ENCODE assay signal across 11 mouse cellular contexts in genomic region chr10:73552831-73553230, GRCm38 (mm10).
DNase-seq lines count a peak whose midpoint lies in the region; ATAC-seq and TF ChIP-seq lines count a peak whose summit lies in the region.
"Had no signal": no experiment of that assay in that cellular context is flagged by ENCODE, and none has a peak within 500 bp of the region (broad histone marks: within the 10 kb centered on the region; RNA-seq: fewer than 3 reads in every experiment).

No protein-coding gene starts in this region.

- H3K9me3 ChIP-seq in midbrain, embryonic 10.5 days (replicated peaks) = no peaks in the 10 kb centered on the region
- no peaks in the 10 kb centered on the region for H3K9me3 ChIP-seq in midbrain, embryonic 13.5 days

- no peak overlapping the region for H3K4me2 ChIP-seq in midbrain, embryonic 13.5 days (replicated peaks)

- no peak for ATAC-seq in midbrain, embryonic 13.5 days

- H3K9ac ChIP-seq in midbrain, embryonic 13.5 days (replicated peaks) = no peak overlapping the region

- no peak overlapping the region for H3K4me3 ChIP-seq in midbrain, embryonic 10.5 days
- no peak overlapping the region for H3K4me3 ChIP-seq in midbrain, embryonic 13.5 days (replicated peaks)

- H3K4me1 ChIP-seq in midbrain, embryonic 10.5 days = no peaks in the 10 kb centered on the region
- no peaks in the 10 kb centered on the region for H3K4me1 ChIP-seq in midbrain, embryonic 13.5 days (replicated peaks)

- peak; percentile 4 for DNase-seq in embryo, embryonic 11 days
- no peak for DNase-seq in embryo, embryonic 10 days (ENCODE audit: low spot score)
- DNase-seq in midbrain, embryonic 10.5 days (ENCODE audit: low spot score) = peak; percentile 12
- DNase-seq in brain, embryonic 14.5 days (ENCODE audit: low read depth) = peak; percentile 16
- DNase-seq in right cerebral cortex, adult 2 months (ENCODE audit: low spot score in 2 of 2) = peak; percentile 20 to 48
- no peak for DNase-seq in urinary bladder, postnatal 36 days (ENCODE audit: low spot score in 2 of 2)
- no peak for DNase-seq in yolk sac, embryonic 10.5 days (ENCODE audit: low spot score)
- DNase-seq: gastrocnemius, postnatal 25 days; lung, adult 2 months had no signal

- H3K27me3 ChIP-seq in midbrain, embryonic 10.5 days (ENCODE audit: low read depth, poor library complexity, severe bottlenecking) = no peaks in the 10 kb centered on the region
- no peaks in the 10 kb centered on the region for H3K27me3 ChIP-seq in midbrain, embryonic 13.5 days
- H3K27me3 ChIP-seq: CH12.LX had no signal

- H3K36me3 ChIP-seq in midbrain, embryonic 10.5 days = no peaks in the 10 kb centered on the region
- H3K36me3 ChIP-seq in midbrain, embryonic 13.5 days = no peaks in the 10 kb centered on the region

- peak; percentile 31; the same call in 1 of the 2 replicates for TF ChIP-seq CTCF in brain, embryonic 14.5 days (IDR thresholded peaks at IDR 0.05; ENCODE audit: borderline replicate concordance, extremely low read depth, insufficient read depth, insufficient read length)

- TF ChIP-seq POLR2A in brain, embryonic 14.5 days (IDR thresholded peaks at IDR 0.05; ENCODE audit: borderline replicate concordance, extremely low read depth, insufficient read depth, insufficient read length, poor library complexity, severe bottlenecking) = no peak

- 94% methylated on average over 10 of the region's 10 CpGs for WGBS in midbrain, embryonic 10.5 days
- WGBS in midbrain, embryonic 13.5 days = 93% methylated on average over 10 of the region's 10 CpGs

- H3K27ac ChIP-seq in midbrain, embryonic 10.5 days (replicated peaks) = no peak overlapping the region
- no peak overlapping the region for H3K27ac ChIP-seq in midbrain, embryonic 13.5 days

Comparison
In these comparisons a context has a peak if more than half of its experiments do, and no peak if none do; other contexts are left out.
1. DNase-seq: peak in embryo, embryonic 11 days (single experiment), midbrain, embryonic 10.5 days (single experiment), brain, embryonic 14.5 days (single experiment) and right cerebral cortex, adult 2 months (2 of 2); none in embryo, embryonic 10 days (single experiment), urinary bladder, postnatal 36 days (0 of 2) and yolk sac, embryonic 10.5 days (single experiment).